8 mouse cellular contexts compared by ENCODE assay signal in the genomic region with DNA sequence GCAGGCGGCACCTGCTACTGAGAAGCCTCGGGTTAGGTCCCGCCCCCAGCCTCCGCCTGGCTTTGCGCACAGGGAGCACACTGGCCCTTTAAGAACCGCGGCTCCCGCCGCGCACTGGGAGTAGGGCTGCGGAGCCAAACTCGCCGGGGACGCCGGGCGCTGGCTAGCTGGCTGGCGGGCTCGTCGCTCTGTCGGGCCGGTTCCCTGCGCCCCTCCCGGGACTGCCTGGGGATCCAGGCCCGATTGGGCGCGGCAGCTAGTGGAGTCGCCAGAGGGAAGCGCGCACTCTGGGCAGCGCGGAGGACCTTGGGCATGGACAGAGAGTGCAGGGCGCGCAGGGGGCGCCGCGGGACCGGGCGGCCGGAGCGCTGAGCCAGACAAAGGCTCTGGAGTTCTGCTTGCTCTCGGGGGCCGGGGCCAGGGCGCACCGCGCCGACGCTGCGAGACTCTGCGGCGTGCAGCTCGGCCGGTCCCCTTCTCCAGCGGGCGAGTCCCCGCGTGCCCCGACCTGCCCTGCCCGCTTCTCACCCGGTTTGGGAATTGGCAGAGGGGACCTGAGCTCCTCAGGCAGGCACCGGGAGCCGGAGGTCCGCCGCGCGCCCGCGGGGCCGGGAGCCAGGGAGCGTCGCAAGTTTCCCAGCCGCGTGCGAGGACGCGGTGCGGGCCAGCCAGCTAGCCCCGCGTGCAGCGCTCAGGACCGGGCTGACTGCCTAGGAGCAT. TPM values are rescaled to one million over a fixed set of nuclear protein-coding genes. Genes with fewer than 3 reads are reported as not detected.
DNase-seq lines count a peak whose midpoint lies in the region; ATAC-seq and TF ChIP-seq lines count a peak whose summit lies in the region.

A gene (plus strand): TSS at position 118 of the 720 bp plus-strand sequence.

- 1% methylated on average over 71 of the region's 80 CpGs for WGBS in forebrain, postnatal 0 days
- WGBS in lung, embryonic 15.5 days, result under 1% methylated on average over 78 of the region's 80 CpGs

- DNase-seq in Patski (ENCODE audit: low read depth, low spot score), result no peak
- peak; percentile 38 to 65 for DNase-seq in cerebellum, adult 18-20 months
- peak; percentile 77 for DNase-seq in forebrain, postnatal 0 days
- DNase-seq in heart, postnatal 25 days (ENCODE audit: low spot score), result peak; percentile 73
- DNase-seq in layer of hippocampus, adult 8-10 months (ENCODE audit: low spot score in 2 of 2), result peak in 1 of 2 experiments; percentile 26
- peak; percentile 79 for DNase-seq in ovary, postnatal 36 days (ENCODE audit: low spot score)
- DNase-seq in natural killer cell, adult 2 months (ENCODE audit: low spot score in 2 of 2), result no peak

- peaks cover 28% of the 10 kb centered on the region; the same call in 1 of the 2 replicates for H3K4me1 ChIP-seq in forebrain, postnatal 0 days (ENCODE audit: insufficient read depth)
- H3K4me1 ChIP-seq in lung, embryonic 15.5 days, result peaks cover 46% of the 10 kb centered on the region

- CTCF ChIA-PET in Patski (lab: Charles Lee), result interaction anchor here (0.7 to 10.5 kb wide), 4 partner anchors 21 to 98 kb away, joined by 3 to 108 read pairs (median 3); a partner anchor contains a TSS

- POLR2A ChIA-PET in Patski (lab: Charles Lee), result interaction anchor here (1.0 to 1.3 kb wide), 4 partner anchors 20 to 79 kb away, joined by 3 read pairs; a partner anchor contains a TSS

- in situ Hi-C loops in Patski (cut with MboI; ENCODE audit: low pct_unique_long_range_greater_than_20kb), result loop anchor here (5.0 kb wide), 1 partner anchor 80 kb away; a partner anchor contains a TSS

- H3K36me3 ChIP-seq in forebrain, postnatal 0 days (ENCODE audit: insufficient read depth), result no peaks in the 10 kb centered on the region
- H3K36me3 ChIP-seq in lung, embryonic 15.5 days, result no peaks in the 10 kb centered on the region

- H3K4me2 ChIP-seq in forebrain, postnatal 0 days (ENCODE audit: low read depth), result peak within 1 kb of the TSS; percentile 92
- H3K4me2 ChIP-seq in lung, embryonic 15.5 days, result peak within 1 kb of the TSS; percentile 73

- H3K4me3 ChIP-seq in forebrain, postnatal 0 days (ENCODE audit: low read depth, low read length), result peak within 1 kb of the TSS; percentile 69
- peak within 1 kb of the TSS; percentile 66 for H3K4me3 ChIP-seq in lung, embryonic 15.5 days

- peak within 1 kb of the TSS; percentile 68 for H3K9ac ChIP-seq in forebrain, postnatal 0 days
- H3K9ac ChIP-seq in lung, embryonic 15.5 days, result peak within 1 kb of the TSS; percentile 65

- H3K27ac ChIP-seq in forebrain, postnatal 0 days (ENCODE audit: low read depth, low read length), result peak within 1 kb of the TSS; percentile 76
- H3K27ac ChIP-seq in lung, embryonic 15.5 days, result peak within 1 kb of the TSS; percentile 78

- H3K27me3 ChIP-seq in Patski, result no peaks in the 10 kb centered on the region
- H3K27me3 ChIP-seq in forebrain, postnatal 0 days (ENCODE audit: insufficient read depth, low read length), result no peaks in the 10 kb centered on the region
- peaks cover 9% of the 10 kb centered on the region; the same call in 1 of the 2 replicates for H3K27me3 ChIP-seq in lung, embryonic 15.5 days

- TF ChIP-seq CTCF in Patski (IDR thresholded peaks at IDR 0.05), result no peak
- TF ChIP-seq CTCF in forebrain, postnatal 0 days (IDR thresholded peaks at IDR 0.05; ENCODE audit: low read depth), result no peak

- H3K9me3 ChIP-seq in forebrain, postnatal 0 days (ENCODE audit: low read length), result no peaks in the 10 kb centered on the region
- H3K9me3 ChIP-seq in lung, embryonic 15.5 days, result no peaks in the 10 kb centered on the region

- peak; percentile 42 for ATAC-seq in Patski
- ATAC-seq in forebrain, postnatal 0 days, result peak; percentile 71
- ATAC-seq in lung, embryonic 15.5 days (ENCODE audit: borderline replicate concordance, extremely low read depth, low FRiP score, low TSS enrichment), result peak; percentile 76

- intact Hi-C loops in heart, postnatal 25 days (cut with DNase I), result loop anchor here (2.0 to 5.0 kb wide), 3 partner anchors 20 to 76 kb away; no protein-coding TSS in a partner anchor

RNA-seq across cellular contexts. Expression of the gene that starts here (rescaled TPM):
- polyA plus RNA-seq in Patski (2021), result 8.1 TPM
- 32.4 and 40.3 TPM in 2 replicates for total RNA-seq in forebrain, postnatal 0 days (2014; rRNA removed)
- 10.7 and 13.9 TPM in 2 replicates for polyA plus RNA-seq in forebrain, postnatal 0 days (2015; fragmentation: Nextera tagmentation; extraction: Ambion mirVana)
- 10 to 100 TPM; 72.4 to 72.5 TPM for total RNA-seq in heart, postnatal 25 days (2021)
- 10 to 100 TPM; 13.6 to 14.9 (median 14.8) TPM for total RNA-seq in layer of hippocampus, adult 8-10 months (2022)
- 18.1 and 20.4 TPM in 2 replicates for polyA plus RNA-seq in lung, embryonic 15.5 days (2015; fragmentation: Nextera tagmentation; extraction: Ambion mirVana)

Comparison
In these comparisons a context has a peak if more than half of its experiments do, and no peak if none do; other contexts are left out.
1. DNase-seq: peak in cerebellum, adult 18-20 months (2 of 2), forebrain, postnatal 0 days (single experiment), heart, postnatal 25 days (single experiment) and ovary, postnatal 36 days (single experiment); none in Patski (single experiment) and natural killer cell, adult 2 months (0 of 2).
2. Peak in every context shown above with its lines, with median percentiles within 50 percentile points of each other: ATAC-seq.